Mouse (Mus musculus) bone marrow macrophage, adult 2 months (primary cell): ENCODE data around the gene Rab11b. TPM values are rescaled to one million over a fixed set of nuclear protein-coding genes. Genes with fewer than 3 reads are reported as not detected.

Source experiments
- H3K27ac ChIP-seq: 2 replicates; pipeline ENCODE4 v1.5.1; 2012; ENCODE audit warnings: low read depth, low read length; ENCODE audit not compliant: insufficient read depth
- H3K4me1 ChIP-seq: 2 replicates; pipeline ENCODE4 v1.6.1; 2012; ENCODE audit warnings: low read length; ENCODE audit not compliant: control insufficient read depth, insufficient read depth
- H3K4me3 ChIP-seq: 2 replicates; pipeline ENCODE4 v1.5.1; 2012; ENCODE audit warnings: mild to moderate bottlenecking, low read length, moderate library complexity; ENCODE audit not compliant: insufficient read depth
- CTCF ChIP-seq: IDR thresholded peaks from 2 replicates; pipeline ENCODE4 v1.5.1; 2012; ENCODE audit warnings: low read depth, mild to moderate bottlenecking, low read length, moderate library complexity
- POLR2A ChIP-seq: IDR thresholded peaks from 2 replicates; pipeline ENCODE4 v1.6.1; 2012; ENCODE audit warnings: mild to moderate bottlenecking, low read depth, low read length, borderline replicate concordance
- polyA plus RNA-seq: library from polyadenylated mRNA; stranded (reverse); fragments of >200 nt; gene quantifications from 2 replicates; pipeline ENCODE4 v1.2.4, GENCODE M21; 2012; ENCODE audit not compliant: missing spikeins, insufficient read depth, insufficient read length

Gene Rab11b
- polyA plus RNA-seq, 1 experiment: 128 TPM

DNA sequence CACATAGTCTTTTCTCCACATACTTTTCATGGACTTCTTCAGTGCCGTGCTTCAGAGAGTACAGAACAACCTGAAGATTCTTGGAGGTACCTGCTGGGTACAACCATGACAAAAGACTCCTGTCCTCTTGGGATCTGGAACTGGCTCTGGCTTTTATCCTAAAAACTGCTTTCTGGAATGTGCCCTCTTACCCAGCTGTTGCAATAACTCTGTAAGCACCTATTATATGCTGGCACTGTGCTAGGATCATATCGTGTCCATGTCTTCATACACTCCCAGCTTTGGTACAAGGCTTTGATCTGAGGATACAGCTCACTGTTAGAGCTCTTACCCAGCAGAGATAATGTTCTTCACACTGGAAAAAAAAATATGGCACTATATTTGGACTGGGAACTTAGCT, 24.6 kb upstream of the Rab11b start:
- Histone ChIP-seq H3K4me1 (peaks cover 23% of the 10 kb centered on the region), H3K27ac (no peak overlapping the region), H3K4me3 (no peak overlapping the region)
- TF ChIP-seq POLR2A (no peak), CTCF (no peak)

DNA sequence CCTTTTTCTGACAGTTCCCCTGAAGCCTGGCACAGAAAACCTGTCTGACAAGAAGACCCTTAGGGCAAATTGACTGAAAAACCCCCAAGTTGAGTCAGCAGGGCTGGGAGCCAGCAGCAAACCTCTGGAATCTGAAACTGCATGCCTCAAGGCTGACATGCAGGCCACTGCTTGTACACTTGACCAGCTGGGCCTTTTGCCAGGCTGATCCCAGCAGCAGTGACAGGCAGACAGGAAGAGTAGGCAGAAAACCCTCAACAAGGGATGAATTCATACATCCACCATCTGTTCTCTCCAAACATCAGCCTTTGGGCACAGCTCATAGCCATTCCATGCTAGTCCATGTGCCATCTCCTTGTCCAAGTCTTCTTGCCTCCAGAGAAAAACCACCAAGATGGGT, 23.1 kb upstream of the Rab11b start:
- TF ChIP-seq POLR2A (no peak), CTCF (no peak)
- no peak overlapping the region for H3K4me3 ChIP-seq
- peaks cover 35% of the 10 kb centered on the region for H3K4me1 ChIP-seq
- H3K27ac ChIP-seq: no peak overlapping the region

DNA sequence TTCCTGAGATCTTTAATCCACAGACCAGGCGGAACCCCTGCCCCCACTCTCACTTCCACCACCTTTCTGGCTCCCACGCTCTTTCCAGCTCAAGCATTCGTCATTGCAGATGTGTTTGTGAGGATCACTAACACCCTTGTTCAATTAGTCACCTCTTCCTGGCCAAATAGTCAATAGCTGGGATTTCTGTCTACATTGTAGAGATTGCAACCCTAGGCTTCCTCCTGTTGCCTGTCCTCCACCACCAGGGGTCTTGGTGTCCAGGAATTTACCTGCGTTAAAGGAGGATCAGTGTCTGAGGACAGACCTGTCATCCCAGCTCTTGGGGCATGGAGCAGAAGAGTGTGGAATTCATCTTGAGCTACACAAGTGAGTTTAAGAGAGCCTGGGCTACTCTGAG, 21.7 kb upstream of the Rab11b start:
- H3K4me3 ChIP-seq: peak overlapping the region; percentile 59
- TF ChIP-seq CTCF (no peak), POLR2A (no peak)
- peaks cover 35% of the 10 kb centered on the region for H3K4me1 ChIP-seq
- no peak overlapping the region for H3K27ac ChIP-seq

DNA sequence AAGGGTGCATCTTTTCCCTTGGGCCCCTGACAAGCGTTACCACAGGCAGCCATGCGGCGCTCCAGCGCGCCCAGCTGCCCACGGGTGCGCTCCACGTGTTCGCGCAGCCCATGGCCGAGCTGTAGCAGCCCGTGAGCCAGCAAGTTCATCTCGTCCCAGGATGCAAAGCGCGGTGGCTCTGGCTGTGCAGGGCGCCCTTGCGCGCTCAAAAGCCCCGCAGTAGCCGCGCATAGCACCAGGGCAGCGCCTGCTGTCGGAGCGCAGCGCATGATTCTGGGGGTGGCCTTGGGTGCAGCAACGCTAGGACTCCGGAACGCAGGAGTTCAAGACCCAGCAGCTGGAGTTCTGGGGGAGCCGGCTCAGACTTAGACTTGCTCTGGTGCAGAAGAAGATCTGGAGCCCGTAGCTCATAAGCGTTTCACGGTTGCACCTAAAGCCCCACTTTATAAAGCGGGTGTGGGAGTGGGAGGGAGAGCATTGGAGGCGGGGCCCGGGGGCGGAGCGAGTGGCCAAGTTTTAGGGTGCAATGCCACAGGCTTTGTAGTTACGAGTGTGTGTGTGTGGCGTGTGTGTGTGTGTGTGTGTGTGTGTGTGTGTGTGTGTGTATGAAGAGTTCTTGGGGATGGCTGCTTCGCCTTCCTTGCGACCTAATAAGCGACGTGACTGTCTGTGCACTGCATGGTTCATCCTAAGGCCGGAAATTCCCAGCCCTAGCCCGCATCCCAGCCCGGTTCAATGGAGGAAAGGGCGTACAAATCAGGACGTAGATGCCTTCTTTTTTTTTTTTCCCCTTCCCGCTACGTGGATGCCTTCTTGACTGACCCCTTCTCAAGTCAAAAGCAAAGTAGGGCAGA, 21.0 kb upstream of the Rab11b start, which contains the start of gene Angptl4:
Angptl4 (minus strand) TSS at position 707 of the 854 bp plus-strand sequence.
- Histone ChIP-seq H3K27ac (peak within 1 kb of the TSS; percentile 40), H3K4me1 (peaks cover 35% of the 10 kb centered on the region)

DNA sequence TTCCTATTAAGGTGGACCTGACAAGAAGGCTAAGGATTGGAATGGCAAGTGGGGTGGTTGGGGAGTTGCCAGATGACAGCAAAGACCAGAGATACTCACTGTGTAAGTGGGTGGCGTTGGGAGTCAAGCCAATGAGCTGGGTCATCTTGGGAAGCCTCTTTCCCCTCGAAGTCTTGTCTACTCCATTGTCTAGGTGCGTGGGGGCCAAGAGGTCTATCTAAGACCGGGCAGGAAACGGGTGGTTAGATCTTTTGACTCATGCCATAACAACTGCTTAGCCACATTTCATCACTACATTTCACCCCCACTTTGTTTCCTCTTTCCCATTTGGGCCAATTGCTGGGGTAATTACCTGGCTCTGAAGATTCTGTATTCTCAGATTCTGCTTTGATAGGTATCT, 20.1 kb upstream of the Rab11b start:
- TF ChIP-seq POLR2A: no peak
- TF ChIP-seq CTCF: no peak
- peak overlapping the region; percentile 59 for H3K4me3 ChIP-seq
- peak overlapping the region; percentile 40; the same call in 1 of the 2 replicates for H3K27ac ChIP-seq
- peaks cover 35% of the 10 kb centered on the region for H3K4me1 ChIP-seq

More for the DNA sequence above, 21.0 kb upstream of the Rab11b start, which contains the start of gene Angptl4:
- no peak for TF ChIP-seq CTCF
- no peak for TF ChIP-seq POLR2A
- H3K4me3 ChIP-seq: peak within 1 kb of the TSS; percentile 59

DNA sequence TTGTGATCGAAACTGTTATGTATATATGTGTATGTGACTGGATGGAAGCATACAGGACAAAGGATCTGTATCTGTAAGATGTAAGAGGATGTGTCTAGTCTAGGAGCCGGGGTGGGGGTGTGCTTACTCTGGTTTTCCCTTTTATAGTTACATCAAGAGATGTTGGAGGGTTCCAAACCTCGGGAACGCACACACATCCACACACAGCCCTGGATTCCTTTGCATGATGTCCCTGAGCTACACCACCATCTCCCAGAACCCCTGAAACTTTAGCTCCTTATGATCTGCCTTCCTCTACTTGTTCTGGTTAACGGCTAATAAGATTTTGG, 19.6 kb upstream of the Rab11b start:
- TF ChIP-seq POLR2A: no peak
- no peak for TF ChIP-seq CTCF
- peaks cover 35% of the 10 kb centered on the region for H3K4me1 ChIP-seq
- no peak overlapping the region for H3K4me3 ChIP-seq
- no peak overlapping the region for H3K27ac ChIP-seq

DNA sequence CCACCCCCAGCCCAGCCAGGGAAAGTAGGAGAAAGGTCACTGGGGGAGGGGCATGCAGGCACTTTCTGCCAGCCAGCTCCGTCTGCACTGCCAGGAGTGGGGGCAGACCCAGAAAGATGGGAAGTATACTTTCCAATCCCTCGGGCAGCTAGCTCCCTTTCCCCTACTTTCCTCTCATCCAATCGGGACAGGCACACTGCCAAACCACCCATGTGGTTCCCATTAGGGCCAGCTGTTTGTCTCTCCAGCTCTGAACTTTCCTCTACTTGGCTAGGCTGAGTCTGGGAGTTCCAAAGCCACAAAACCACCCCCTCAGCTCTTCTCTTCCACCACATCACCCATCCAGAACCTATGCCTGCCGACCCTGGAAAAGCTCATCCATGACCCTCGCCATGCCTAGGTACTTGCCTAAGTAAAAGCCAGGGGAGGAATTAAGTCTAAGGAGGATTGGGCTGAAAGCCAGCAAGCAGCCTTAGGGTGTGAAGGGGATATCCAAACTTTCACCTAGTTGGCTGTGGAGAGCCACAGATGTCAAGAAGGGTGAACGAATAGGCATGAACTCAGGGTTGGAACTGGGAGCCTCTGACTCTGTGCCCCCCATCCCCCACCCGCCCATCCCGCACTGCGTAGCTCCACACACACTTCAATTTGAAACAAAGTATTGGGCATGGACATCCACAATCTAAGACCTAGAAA, 19.1 kb upstream of the Rab11b start:
- no peak for TF ChIP-seq POLR2A
- no peak; the same call in 1 of the 2 replicates for TF ChIP-seq CTCF
- Histone ChIP-seq H3K27ac (peak overlapping the region; percentile 29), H3K4me3 (peak overlapping the region; percentile 24), H3K4me1 (peaks cover 35% of the 10 kb centered on the region)

DNA sequence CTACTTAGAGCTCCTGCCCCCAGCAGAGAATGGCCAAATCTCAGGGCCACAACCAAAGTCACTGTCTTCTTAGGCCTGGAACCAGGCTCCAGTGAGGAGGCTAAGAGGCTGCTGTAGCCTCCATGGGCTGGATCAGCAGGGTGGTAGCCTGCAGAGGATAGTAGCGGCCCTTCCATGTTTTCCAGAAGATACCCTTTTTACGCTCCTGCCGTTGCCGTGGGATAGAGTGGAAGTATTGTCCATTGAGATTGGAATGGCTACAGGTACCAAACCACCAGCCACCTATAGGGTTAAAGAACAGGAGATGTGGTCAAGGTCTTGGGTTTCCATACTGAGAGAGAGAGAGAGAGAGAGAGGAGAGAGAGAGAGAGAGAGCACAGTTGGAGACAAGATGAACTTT, 15.0 kb upstream of the Rab11b start:
- Histone ChIP-seq H3K4me1 (peaks cover 18% of the 10 kb centered on the region), H3K4me3 (no peak overlapping the region), H3K27ac (no peak overlapping the region)
- TF ChIP-seq CTCF (no peak), POLR2A (no peak)

DNA sequence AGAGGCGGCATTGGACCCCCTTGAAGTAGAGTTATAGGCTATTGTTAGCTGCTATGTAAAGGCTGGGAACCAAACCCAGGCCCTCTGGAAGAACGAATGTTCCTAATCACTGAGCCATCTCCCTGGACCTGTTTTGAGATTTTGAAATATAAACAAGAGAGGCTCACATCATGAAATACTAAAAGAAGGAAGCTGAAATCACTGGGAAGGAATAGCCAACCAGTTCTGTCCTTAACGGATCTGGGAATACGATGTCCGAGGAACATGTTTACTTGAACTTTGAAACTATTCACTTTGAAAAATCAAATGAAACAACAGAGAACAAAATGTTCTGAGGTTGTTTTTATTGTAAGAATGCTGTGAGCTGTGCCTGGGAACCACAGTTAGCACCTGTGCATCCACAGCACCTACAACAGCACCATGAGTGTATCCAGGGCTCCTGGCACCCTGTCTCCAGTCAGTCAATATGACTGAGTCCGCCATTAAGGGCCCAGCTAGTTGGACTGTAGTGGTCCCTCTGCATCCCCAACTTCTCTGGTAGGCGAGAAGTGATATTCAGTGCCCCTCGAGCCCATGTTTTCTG, 14.3 kb upstream of the Rab11b start:
- TF ChIP-seq POLR2A: no peak
- no peak for TF ChIP-seq CTCF
- H3K27ac ChIP-seq: no peak overlapping the region
- no peak overlapping the region for H3K4me3 ChIP-seq
- H3K4me1 ChIP-seq: peaks cover 14% of the 10 kb centered on the region
